Mouse (Mus musculus) liver, embryonic 11.5 days (tissue): ENCODE measurements around the gene Sorcs1. TPM values are rescaled to one million over a fixed set of nuclear protein-coding genes. Genes with fewer than 3 reads are reported as not detected.

ENCODE experiments used
- ATAC-seq: fragments of 200-750 bp; cut with Nextera tagmentation; replicated peaks from 2 replicates; pipeline ENCODE4 v1.8.0; 2017; ENCODE audit warnings: moderate number of reproducible peaks, mild to moderate bottlenecking, moderate TSS enrichment, moderate library complexity; ENCODE audit not compliant: low FRiP score
- DNase-seq: peaks from one replicate; pipeline ENCODE4 v3.0.0-alpha.2; 2017; ENCODE audit warnings: low spot score
- H3K27ac ChIP-seq: fragments of 300-500 bp; sonication (generic); 2 replicates; pipeline ENCODE4 v1.5.1; 2014; ENCODE audit warnings: mild to moderate bottlenecking, low read depth, low read length, control low read depth
- H3K27me3 ChIP-seq: fragments of 300-500 bp; sonication (generic); replicated peaks from 2 replicates; pipeline ENCODE4 v1.6.1; 2014; ENCODE audit warnings: low read length, mixed read lengths; ENCODE audit not compliant: control insufficient read depth, insufficient read depth
- H3K36me3 ChIP-seq: fragments of 300-500 bp; sonication (generic); 2 replicates; pipeline ENCODE4 v1.6.1; 2014; ENCODE audit warnings: mild to moderate bottlenecking, low read length, moderate library complexity, mixed read lengths; ENCODE audit not compliant: control insufficient read depth, insufficient read depth
- H3K4me1 ChIP-seq: fragments of 300-500 bp; sonication (generic); replicated peaks from 2 replicates; pipeline ENCODE4 v1.6.1; 2014; ENCODE audit warnings: low read length, mixed read lengths; ENCODE audit not compliant: control insufficient read depth, insufficient read depth
- H3K4me2 ChIP-seq: fragments of 300-500 bp; sonication (generic); 2 replicates; pipeline ENCODE4 v1.6.1; 2014; ENCODE audit warnings: mild to moderate bottlenecking, control low read depth, moderate library complexity
- H3K4me3 ChIP-seq: fragments of 300-500 bp; sonication (generic); 2 replicates; pipeline ENCODE4 v1.5.1; 2014; ENCODE audit warnings: low read depth, low read length, control low read depth
- H3K9ac ChIP-seq: fragments of 300-500 bp; sonication (generic); 2 replicates; pipeline ENCODE4 v1.6.1; 2014; ENCODE audit warnings: low read depth, low read length, control low read depth
- H3K9me3 ChIP-seq: fragments of 300-500 bp; sonication (generic); 2 replicates; pipeline ENCODE4 v1.6.1; 2016; ENCODE audit warnings: low read length, inconsistent platforms, mixed read lengths; ENCODE audit not compliant: control insufficient read depth
- WGBS: fragments of 180-500 bp; shearing (Covaris S2); extraction: QIAGEN DNeasy Blood & Tissue Kit; methylation state at CpG from one replicate; pipeline ENCODE4 v1.1.7; 2014; 5-methylcytosine and 5-hydroxymethylcytosine counted together
- polyA plus RNA-seq: library from polyadenylated mRNA; unstranded; fragments of >200 nt; fragmentation: Nextera tagmentation; extraction: Ambion mirVana; gene quantifications from 2 replicates; pipeline ENCODE4 v1.2.1, GENCODE M21; 2014

Gene Sorcs1
- polyA plus RNA-seq, 1 experiment from 2014 or later: 0.52 TPM

- no peaks in the 10 kb centered on the region for H3K9me3 ChIP-seq
- no peak overlapping the region for H3K9ac ChIP-seq
- H3K27ac ChIP-seq: no peak overlapping the region
- H3K27me3 ChIP-seq: no peaks in the 10 kb centered on the region
- H3K4me2 ChIP-seq: no peak overlapping the region
- no peaks in the 10 kb centered on the region for H3K36me3 ChIP-seq
- H3K4me3 ChIP-seq: no peak overlapping the region
- ATAC-seq (no peak), DNase-seq (no peak)
- H3K4me1 ChIP-seq: no peaks in the 10 kb centered on the region
- WGBS: 42% methylated on average over 5 of the region's 5 CpGs
Measured at GRCm38 (mm10) chr19:50652750-50653149, 25.7 kb downstream of the Sorcs1 start.

- Histone ChIP-seq H3K4me2 (no peak overlapping the region), H3K9ac (no peak overlapping the region), H3K27ac (no peak overlapping the region), H3K36me3 (no peaks in the 10 kb centered on the region), H3K4me3 (no peak overlapping the region), H3K4me1 (no peaks in the 10 kb centered on the region), H3K9me3 (no peaks in the 10 kb centered on the region), H3K27me3 (no peaks in the 10 kb centered on the region)
- no peak for ATAC-seq
- no peak for DNase-seq
- WGBS: 59% methylated on average over 1 of the region's 1 CpGs
Measured at GRCm38 (mm10) chr19:50643836-50644235, 34.6 kb downstream of the Sorcs1 start.

- DNase-seq: no peak
- H3K4me1 ChIP-seq: no peaks in the 10 kb centered on the region
Measured at GRCm38 (mm10) chr19:50642121-50642520, 36.3 kb downstream of the Sorcs1 start.

GRCm38 (mm10) chr19:50640251-50641032, 38.0 kb downstream of the Sorcs1 start:
- Histone ChIP-seq H3K9ac (no peak overlapping the region), H3K4me1 (no peaks in the 10 kb centered on the region), H3K4me2 (no peak overlapping the region), H3K27ac (no peak overlapping the region), H3K4me3 (no peak overlapping the region), H3K9me3 (no peaks in the 10 kb centered on the region), H3K27me3 (no peaks in the 10 kb centered on the region), H3K36me3 (no peaks in the 10 kb centered on the region)
- 82% methylated on average over 8 of the region's 8 CpGs for WGBS
- ATAC-seq (no peak), DNase-seq (no peak)

More at GRCm38 (mm10) chr19:50642121-50642520, 36.3 kb downstream of the Sorcs1 start:
- no peak overlapping the region for H3K27ac ChIP-seq
- no peak overlapping the region for H3K4me3 ChIP-seq
- H3K9me3 ChIP-seq: no peaks in the 10 kb centered on the region
- no peak for ATAC-seq
- WGBS: 71% methylated on average over 1 of the region's 1 CpGs
- H3K36me3 ChIP-seq: no peaks in the 10 kb centered on the region
- H3K27me3 ChIP-seq: no peaks in the 10 kb centered on the region
- H3K4me2 ChIP-seq: no peak overlapping the region
- H3K9ac ChIP-seq: no peak overlapping the region

GRCm38 (mm10) chr19:50638176-50638575, 40.3 kb downstream of the Sorcs1 start:
- Histone ChIP-seq H3K4me1 (no peaks in the 10 kb centered on the region), H3K4me2 (no peak overlapping the region), H3K36me3 (no peaks in the 10 kb centered on the region), H3K27me3 (no peaks in the 10 kb centered on the region), H3K4me3 (no peak overlapping the region), H3K9me3 (no peaks in the 10 kb centered on the region), H3K27ac (no peak overlapping the region), H3K9ac (no peak overlapping the region)
- WGBS: 69% methylated on average over 6 of the region's 6 CpGs
- DNase-seq (no peak), ATAC-seq (no peak)

GRCm38 (mm10) chr19:50614013-50614412, 64.4 kb downstream of the Sorcs1 start:
- Histone ChIP-seq H3K27me3 (no peaks in the 10 kb centered on the region), H3K9ac (no peak overlapping the region), H3K4me1 (no peaks in the 10 kb centered on the region), H3K27ac (no peak overlapping the region), H3K36me3 (no peaks in the 10 kb centered on the region), H3K4me2 (no peak overlapping the region), H3K9me3 (no peaks in the 10 kb centered on the region), H3K4me3 (no peak overlapping the region)
- DNase-seq (no peak), ATAC-seq (no peak)
- WGBS: 27% methylated on average over 9 of the region's 9 CpGs

- 57% methylated on average over 3 of the region's 3 CpGs for WGBS
- Histone ChIP-seq H3K4me1 (no peaks in the 10 kb centered on the region), H3K27ac (no peak overlapping the region), H3K9me3 (no peaks in the 10 kb centered on the region), H3K27me3 (no peaks in the 10 kb centered on the region), H3K4me3 (no peak overlapping the region), H3K4me2 (no peak overlapping the region), H3K9ac (no peak overlapping the region), H3K36me3 (no peaks in the 10 kb centered on the region)
- ATAC-seq (no peak), DNase-seq (no peak)
Measured at GRCm38 (mm10) chr19:50611619-50612018, 66.8 kb downstream of the Sorcs1 start.

GRCm38 (mm10) chr19:50603882-50604281, 74.6 kb downstream of the Sorcs1 start:
- DNase-seq: no peak
- no peak for ATAC-seq

GRCm38 (mm10) chr19:50603380-50603779, 75.1 kb downstream of the Sorcs1 start:
- no peak overlapping the region for H3K27ac ChIP-seq
- H3K4me1 ChIP-seq: no peaks in the 10 kb centered on the region
- no peaks in the 10 kb centered on the region for H3K27me3 ChIP-seq
- no peaks in the 10 kb centered on the region for H3K36me3 ChIP-seq
- H3K4me2 ChIP-seq: no peak overlapping the region
- WGBS: 84% methylated on average over 5 of the region's 5 CpGs
- ATAC-seq (no peak), DNase-seq (no peak)
- H3K9ac ChIP-seq: no peak overlapping the region
- no peaks in the 10 kb centered on the region for H3K9me3 ChIP-seq
- no peak overlapping the region for H3K4me3 ChIP-seq

More at GRCm38 (mm10) chr19:50603882-50604281, 74.6 kb downstream of the Sorcs1 start:
- Histone ChIP-seq H3K9ac (no peak overlapping the region), H3K27me3 (no peaks in the 10 kb centered on the region), H3K27ac (no peak overlapping the region), H3K4me1 (no peaks in the 10 kb centered on the region), H3K4me2 (no peak overlapping the region), H3K36me3 (no peaks in the 10 kb centered on the region), H3K9me3 (no peaks in the 10 kb centered on the region), H3K4me3 (no peak overlapping the region)
- 53% methylated on average over 4 of the region's 4 CpGs for WGBS
